Mouse (Mus musculus) ES-Bruce4 (cell line): ENCODE measurements around the gene Cnfn. TPM values are rescaled to one million over a fixed set of nuclear protein-coding genes. Genes with fewer than 3 reads are reported as not detected.

Experiments
- H3K27ac ChIP-seq: 2 replicates; pipeline ENCODE4 v1.5.1; 2012; ENCODE audit warnings: low read length, inconsistent platforms; ENCODE audit not compliant: insufficient read depth
- H3K27me3 ChIP-seq: 2 replicates; pipeline ENCODE4 v1.6.1; 2012; ENCODE audit warnings: mild to moderate bottlenecking, low read length, inconsistent platforms; ENCODE audit not compliant: control insufficient read depth, poor library complexity, insufficient read depth, severe bottlenecking
- H3K36me3 ChIP-seq: 2 replicates; pipeline ENCODE4 v1.6.1; 2012; ENCODE audit warnings: inconsistent platforms, mild to moderate bottlenecking, low read length, moderate library complexity; ENCODE audit not compliant: control insufficient read depth, poor library complexity, insufficient read depth, severe bottlenecking
- H3K4me1 ChIP-seq: one replicate; pipeline ENCODE4 v1.8.1; 2011; ENCODE audit warnings: low read length; ENCODE audit not compliant: control insufficient read depth, insufficient read depth
- H3K4me3 ChIP-seq: 2 replicates; pipeline ENCODE4 v1.5.1; 2011; ENCODE audit warnings: low read depth, mild to moderate bottlenecking, low read length
- H3K9ac ChIP-seq: 2 replicates; pipeline ENCODE4 v1.6.1; 2012; ENCODE audit warnings: low read depth, mild to moderate bottlenecking, inconsistent platforms; ENCODE audit not compliant: poor library complexity, severe bottlenecking
- H3K9me3 ChIP-seq: replicated peaks from 2 replicates; pipeline ENCODE4 v1.6.1; 2012; ENCODE audit warnings: mild to moderate bottlenecking, low read length, inconsistent platforms; ENCODE audit not compliant: control insufficient read depth, poor library complexity, insufficient read depth, severe bottlenecking
- CTCF ChIP-seq: IDR thresholded peaks from one replicate; pipeline ENCODE4 v1.8.1; 2011; ENCODE audit warnings: low read depth, low read length
- EP300 ChIP-seq: IDR thresholded peaks from 2 replicates; pipeline ENCODE4 v1.6.1; 2011; ENCODE audit warnings: low read depth, low read length; ENCODE audit not compliant: insufficient read depth
- POLR2A ChIP-seq: IDR thresholded peaks from one replicate; pipeline ENCODE4 v1.8.1; 2011; ENCODE audit warnings: low read length; ENCODE audit not compliant: insufficient read depth
- polyA plus RNA-seq: library from polyadenylated mRNA; stranded (reverse); fragments of >200 nt; gene quantifications from 2 replicates; pipeline ENCODE4 v1.2.4, GENCODE M21; 2011; ENCODE audit warnings: low read depth; ENCODE audit not compliant: missing spikeins, insufficient read depth, insufficient read length

The Cnfn gene
- polyA plus RNA-seq, 1 experiment = not detected

GRCm38 (mm10) chr7:25322058-25322484 lies 47.5 kb downstream of the Cnfn start:
- Histone ChIP-seq H3K9ac (peak overlapping the region; percentile 10; the same call in 1 of the 2 replicates), H3K27me3 (no peaks in the 10 kb centered on the region), H3K9me3 (no peaks in the 10 kb centered on the region), H3K27ac (peak overlapping the region; percentile 96), H3K4me1 (peaks cover 3% of the 10 kb centered on the region), H3K4me3 (peak overlapping the region; percentile 45; the same call in 1 of the 2 replicates), H3K36me3 (no peaks in the 10 kb centered on the region)
- TF ChIP-seq CTCF = no peak
- TF ChIP-seq EP300 = no peak
- TF ChIP-seq POLR2A = no peak

Other genes with a start within 250 kb of the Cnfn start
- gene Pou2f2, start 190.0 kb downstream of the Cnfn start, polyA plus RNA-seq = 1.8 and 2.1 TPM in 2 replicates
- gene Dedd2, start 149.1 kb downstream of the Cnfn start, polyA plus RNA-seq = 9.6 and 10.2 TPM in 2 replicates
- 6.5 and 7.2 TPM in 2 replicates for gene Zfp526, start 148.3 kb downstream of the Cnfn start, polyA plus RNA-seq
- gene Gsk3a, start 131.9 kb downstream of the Cnfn start, polyA plus RNA-seq = 77.3 and 84.3 TPM in 2 replicates
- gene Erf, start 119.0 kb downstream of the Cnfn start, polyA plus RNA-seq = 61.8 and 63.8 TPM in 2 replicates
- 128 and 141 TPM in 2 replicates for gene Cic, start 102.0 kb downstream of the Cnfn start, polyA plus RNA-seq
- gene Pafah1b3, start 71.7 kb downstream of the Cnfn start, polyA plus RNA-seq = 47.8 and 55.6 TPM in 2 replicates
- gene Prr19, start 68.3 kb downstream of the Cnfn start, polyA plus RNA-seq = 1.3 and 1.6 TPM in 2 replicates
- gene Tmem145, start 63.6 kb downstream of the Cnfn start, polyA plus RNA-seq = 2.0 and 2.5 TPM in 2 replicates
- 22.2 and 25.7 TPM in 2 replicates for gene Megf8, start 52.6 kb downstream of the Cnfn start, polyA plus RNA-seq
- 18.0 and 18.9 TPM in 2 replicates for gene Lipe, start 29.0 kb upstream of the Cnfn start, polyA plus RNA-seq
- gene Cxcl17, start 43.2 kb upstream of the Cnfn start, polyA plus RNA-seq = not detected in 2 replicates
- 1.1 and 1.5 TPM in 2 replicates for gene Ceacam1, start 107.9 kb upstream of the Cnfn start, polyA plus RNA-seq
- gene Ceacam2, start 170.1 kb upstream of the Cnfn start, polyA plus RNA-seq = not detected in 2 replicates
- gene Erich4, start 246.2 kb upstream of the Cnfn start, polyA plus RNA-seq = not detected in 2 replicates
- gene Dmac2, start 249.7 kb upstream of the Cnfn start, polyA plus RNA-seq = 32.8 and 33.4 TPM in 2 replicates